Mouse (Mus musculus) cerebellum, adult 2 months (tissue): ENCODE data around the gene Ubp1. TPM values are rescaled to one million over a fixed set of nuclear protein-coding genes. Genes with fewer than 3 reads are reported as not detected.

Experiments used
- DNase-seq, 2 experiments: peaks; one replicate each; pipeline ENCODE4 v3.0.0; 2021
- H3K27ac ChIP-seq: fragments of 200-500 bp; 2 replicates; pipeline ENCODE4 v1.5.1; 2012; ENCODE audit warnings: low read length, control low read depth, inconsistent platforms; ENCODE audit not compliant: insufficient read depth
- H3K27me3 ChIP-seq: fragments of 200-500 bp; 2 replicates; pipeline ENCODE4 v1.6.1; 2012; ENCODE audit warnings: inconsistent platforms, mild to moderate bottlenecking, low read length, moderate library complexity; ENCODE audit not compliant: control insufficient read depth, insufficient read depth
- H3K4me1 ChIP-seq: fragments of 200-500 bp; 2 replicates; pipeline ENCODE4 v1.6.1; 2011; ENCODE audit warnings: low read length; ENCODE audit not compliant: control insufficient read depth, insufficient read depth
- H3K4me3 ChIP-seq: fragments of 200-500 bp; replicated peaks from 2 replicates; pipeline ENCODE3; 2011; ENCODE audit warnings: mild to moderate bottlenecking, low read depth, low read length, control low read depth; ENCODE audit not compliant: insufficient read depth
- CTCF ChIP-seq: fragments of 200-500 bp; IDR thresholded peaks from 2 replicates; pipeline ENCODE4 v1.5.1; 2011; ENCODE audit warnings: low read depth, mild to moderate bottlenecking, control low read depth, low read length, moderate library complexity, borderline replicate concordance; ENCODE audit not compliant: insufficient read depth
- POLR2A ChIP-seq: fragments of 200-500 bp; IDR thresholded peaks from 2 replicates; pipeline ENCODE4 v1.6.1; 2011; ENCODE audit warnings: low read length, control low read depth, borderline replicate concordance; ENCODE audit not compliant: insufficient read depth
- WGBS: fragments of 180-500 bp; shearing (Covaris S2); methylation state at CpG from one replicate; pipeline ENCODE4 v1.1.7; 2018; 5-methylcytosine and 5-hydroxymethylcytosine counted together
- polyA plus RNA-seq: library from polyadenylated mRNA; depleted of rRNA; stranded (reverse); fragments of >200 nt; gene quantifications from 2 replicates; pipeline ENCODE4 v1.2.3, GENCODE M21; 2012

Gene Ubp1
- polyA plus RNA-seq, 1 experiment = 116 TPM

DNA sequence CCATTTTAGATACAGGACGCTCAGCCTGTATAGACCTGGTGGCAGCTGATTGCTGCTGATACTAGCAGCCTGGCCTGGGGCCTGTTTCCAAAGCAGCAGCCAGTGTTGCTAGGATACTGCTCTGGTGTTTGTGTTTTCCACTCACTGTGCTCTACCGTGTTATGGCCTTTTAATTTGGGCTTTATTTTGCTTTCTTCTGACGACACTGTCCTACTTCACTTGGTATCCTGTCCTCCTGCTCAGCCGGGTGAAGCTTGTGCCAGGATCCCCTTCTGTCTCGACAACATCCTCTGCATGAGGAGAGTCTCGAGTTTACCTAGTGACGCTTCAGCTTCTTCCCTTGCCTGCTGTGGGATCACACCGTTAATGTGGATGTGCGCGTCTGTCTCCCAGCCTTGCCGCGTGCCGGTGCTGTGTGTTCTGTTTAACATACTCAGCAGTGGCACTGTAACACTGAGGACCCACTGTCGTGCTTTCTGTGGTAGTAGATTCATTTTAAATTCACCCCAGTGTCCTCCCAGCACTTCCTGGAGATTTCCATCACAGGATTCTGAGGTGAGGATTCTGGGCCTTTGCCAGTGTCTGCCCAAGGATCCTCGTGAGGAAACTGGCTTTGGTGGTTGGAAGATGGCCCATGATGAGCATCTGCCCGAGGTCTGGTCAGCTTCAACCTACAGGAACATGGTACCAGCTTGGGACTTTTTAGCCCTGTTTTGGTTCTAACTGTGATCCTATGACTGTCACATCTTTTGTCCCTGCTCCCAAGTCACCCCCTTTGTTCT lies 50.6 kb downstream of the Ubp1 start:
- no peak for TF ChIP-seq POLR2A
- TF ChIP-seq CTCF = no peak
- peak overlapping the region; percentile 24; the same call in 1 of the 2 replicates for H3K27ac ChIP-seq
- DNase-seq = peak in 1 of 2 experiments; percentile 26
- H3K4me1 ChIP-seq = peaks cover 20% of the 10 kb centered on the region
- no peaks in the 10 kb centered on the region for H3K27me3 ChIP-seq
- 8% methylated on average over 16 of the region's 16 CpGs for WGBS
- no peak overlapping the region for H3K4me3 ChIP-seq

DNA sequence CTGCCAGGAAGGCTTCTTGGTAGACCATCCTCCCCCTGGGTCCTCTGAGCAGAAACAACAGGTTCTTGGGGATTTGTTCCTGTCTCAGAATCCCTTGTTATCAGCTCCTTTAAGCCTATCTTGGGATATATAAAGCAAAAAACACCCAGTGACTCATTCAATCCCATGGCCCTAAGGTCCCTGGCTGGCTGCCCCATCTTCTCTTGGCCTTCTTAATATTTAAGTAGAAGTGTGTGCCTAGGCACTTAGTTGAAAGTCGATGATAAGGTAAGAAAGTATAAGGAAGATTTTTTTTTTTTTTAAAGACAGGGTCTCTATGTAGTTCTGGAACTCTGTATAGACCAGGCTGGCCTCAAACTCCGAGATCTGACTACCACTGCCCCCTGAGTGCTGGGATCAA lies 51.7 kb downstream of the Ubp1 start:
- TF ChIP-seq CTCF (no peak), POLR2A (no peak)
- H3K4me3 ChIP-seq = no peak overlapping the region
- no peaks in the 10 kb centered on the region for H3K27me3 ChIP-seq
- H3K4me1 ChIP-seq = peaks cover 20% of the 10 kb centered on the region
- H3K27ac ChIP-seq = no peak overlapping the region
- DNase-seq = no peak
- WGBS = 94% methylated on average over 2 of the region's 2 CpGs

DNA sequence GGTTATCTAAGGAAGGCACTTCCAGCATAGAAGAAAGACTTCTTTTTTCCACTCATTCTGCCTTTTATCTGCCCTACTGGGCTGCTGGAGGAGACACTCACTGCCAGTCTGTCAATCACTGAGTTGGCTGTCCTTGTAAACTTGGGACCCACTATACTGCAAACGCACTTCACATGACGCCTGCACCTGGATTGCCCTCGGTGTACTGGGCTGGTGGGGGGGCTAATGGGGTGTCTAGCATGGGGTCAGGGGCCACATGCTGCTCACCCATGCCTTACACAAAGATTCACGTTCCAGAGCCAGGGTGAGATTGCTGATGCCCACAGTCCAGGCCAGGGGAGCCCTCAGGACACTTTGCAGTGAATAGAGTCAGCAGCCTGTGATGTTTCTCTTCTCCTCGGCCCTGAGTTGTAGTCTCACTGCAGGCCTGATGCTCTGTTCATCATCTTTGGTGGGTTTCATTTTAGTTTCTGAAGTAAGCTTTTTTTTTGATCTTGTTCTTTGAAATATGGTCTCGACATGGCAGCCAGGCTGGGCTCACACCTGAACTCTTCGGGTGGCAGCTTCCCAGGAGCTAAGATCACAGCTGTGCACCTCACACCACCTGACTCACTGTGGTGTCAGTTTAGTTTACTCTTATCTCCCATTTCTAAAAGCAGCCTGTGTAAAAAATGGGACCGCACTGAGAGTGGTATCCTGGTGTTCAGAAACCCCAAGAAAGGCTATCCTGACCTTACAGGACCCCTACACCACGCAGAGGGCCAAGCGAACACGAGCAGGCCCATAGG lies 52.3 kb downstream of the Ubp1 start:
- WGBS = 81% methylated on average over 11 of the region's 11 CpGs
- TF ChIP-seq POLR2A (no peak), CTCF (no peak)

DNA sequence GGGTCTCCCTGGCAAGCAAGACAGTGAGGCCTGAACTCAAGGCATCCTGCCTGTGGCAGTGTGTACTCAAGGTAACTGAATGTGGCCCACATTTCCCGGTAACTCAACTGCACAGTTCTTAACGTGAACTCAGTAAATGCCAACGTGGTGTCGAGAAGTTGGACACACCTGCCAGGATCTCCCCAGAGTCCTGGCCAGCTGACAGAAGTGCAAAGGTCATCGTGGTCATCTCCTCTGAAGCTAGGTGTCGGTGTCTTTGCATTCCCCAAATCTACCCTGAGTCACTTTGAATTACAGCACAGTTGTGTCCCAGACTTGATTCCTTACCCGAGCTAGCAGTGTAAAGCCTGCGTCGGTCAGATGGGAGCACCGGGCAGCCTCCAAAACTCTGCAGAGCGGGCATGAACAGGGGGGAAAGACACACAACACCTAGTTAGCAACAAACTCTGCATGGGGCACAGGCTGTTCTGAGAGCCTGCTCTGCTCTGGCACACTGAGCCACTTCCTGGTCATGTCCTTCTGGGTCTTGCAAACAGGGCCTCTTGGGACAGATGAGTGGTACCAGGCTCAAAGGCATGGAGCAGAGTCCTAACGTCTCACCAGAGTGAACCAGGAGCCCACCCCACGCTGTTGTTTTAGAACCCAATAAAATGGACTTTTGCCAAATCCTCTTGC lies 54.3 kb downstream of the Ubp1 start:
- 49% methylated on average over 13 of the region's 13 CpGs for WGBS
- DNase-seq = no peak
- Histone ChIP-seq H3K27ac (no peak overlapping the region), H3K4me3 (no peak overlapping the region), H3K27me3 (no peaks in the 10 kb centered on the region), H3K4me1 (peaks cover 20% of the 10 kb centered on the region)
- TF ChIP-seq POLR2A (no peak), CTCF (no peak)

More for the DNA sequence above, 52.3 kb downstream of the Ubp1 start:
- Histone ChIP-seq H3K4me3 (no peak overlapping the region), H3K4me1 (peaks cover 20% of the 10 kb centered on the region), H3K27ac (no peak overlapping the region), H3K27me3 (no peaks in the 10 kb centered on the region)
- no peak for DNase-seq

DNA sequence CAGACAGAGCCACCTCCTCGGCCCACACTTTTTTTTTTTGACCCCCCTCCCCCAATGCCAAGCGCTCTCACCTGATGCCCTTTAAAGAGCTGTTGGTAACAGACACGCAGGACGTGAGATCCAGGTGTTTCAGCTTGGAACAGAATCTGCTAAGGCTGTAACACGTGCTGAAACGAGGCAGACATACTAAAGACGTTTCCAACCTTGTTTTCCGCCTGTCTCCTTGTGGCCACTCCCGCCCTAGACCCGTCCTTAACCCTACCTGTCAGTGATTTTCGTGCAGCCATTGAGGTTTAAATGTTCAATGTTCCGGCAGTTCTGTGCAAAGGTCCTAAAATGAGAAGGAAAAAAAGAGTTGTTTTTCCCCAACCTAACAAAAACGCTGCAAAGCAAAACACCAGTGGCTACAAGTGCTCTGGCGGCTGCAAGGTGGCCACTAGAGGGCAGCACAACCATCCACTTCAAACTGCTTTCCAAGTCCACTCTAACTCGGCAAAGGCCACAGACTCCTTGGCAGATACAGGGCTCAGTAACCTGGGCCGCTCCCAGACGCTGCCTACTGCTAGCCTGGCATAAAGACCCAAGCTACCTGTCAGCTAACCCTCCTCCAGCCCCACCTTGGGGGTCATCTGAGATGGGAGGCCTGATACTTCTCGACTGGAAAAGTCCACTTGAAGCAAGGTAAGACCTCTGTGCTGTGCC lies 60.0 kb downstream of the Ubp1 start:
- peak; percentile 74 to 82 for DNase-seq
- H3K27me3 ChIP-seq = no peaks in the 10 kb centered on the region
- H3K4me1 ChIP-seq = no peaks in the 10 kb centered on the region
- TF ChIP-seq CTCF (peak; percentile 83), POLR2A (no peak)
- no peak overlapping the region for H3K4me3 ChIP-seq
- no peak overlapping the region for H3K27ac ChIP-seq
- 27% methylated on average over 18 of the region's 18 CpGs for WGBS

DNA sequence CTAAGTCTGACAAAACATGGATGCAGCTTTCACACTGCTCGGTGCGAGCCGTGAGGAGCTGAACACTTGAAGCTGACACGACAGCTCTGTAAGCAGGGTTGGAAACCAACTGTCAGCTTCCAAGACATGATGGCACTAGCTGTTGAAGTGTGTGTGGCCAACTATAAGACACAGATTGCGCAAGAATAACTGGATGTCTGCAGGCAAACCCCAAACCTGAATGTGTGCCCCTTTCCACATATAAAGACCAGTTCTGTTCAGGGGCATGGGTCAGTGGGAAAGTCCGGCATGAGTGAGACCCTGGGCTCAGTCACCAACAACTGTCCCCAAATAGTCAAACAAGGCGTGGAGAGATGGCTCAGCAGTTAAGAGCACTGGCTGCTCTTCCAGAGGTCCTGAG lies 62.1 kb downstream of the Ubp1 start:
- WGBS = 93% methylated on average over 7 of the region's 7 CpGs
- Histone ChIP-seq H3K27ac (no peak overlapping the region), H3K4me1 (no peaks in the 10 kb centered on the region), H3K4me3 (no peak overlapping the region), H3K27me3 (no peaks in the 10 kb centered on the region)
- no peak for DNase-seq
- TF ChIP-seq POLR2A = no peak
- TF ChIP-seq CTCF = no peak

DNA sequence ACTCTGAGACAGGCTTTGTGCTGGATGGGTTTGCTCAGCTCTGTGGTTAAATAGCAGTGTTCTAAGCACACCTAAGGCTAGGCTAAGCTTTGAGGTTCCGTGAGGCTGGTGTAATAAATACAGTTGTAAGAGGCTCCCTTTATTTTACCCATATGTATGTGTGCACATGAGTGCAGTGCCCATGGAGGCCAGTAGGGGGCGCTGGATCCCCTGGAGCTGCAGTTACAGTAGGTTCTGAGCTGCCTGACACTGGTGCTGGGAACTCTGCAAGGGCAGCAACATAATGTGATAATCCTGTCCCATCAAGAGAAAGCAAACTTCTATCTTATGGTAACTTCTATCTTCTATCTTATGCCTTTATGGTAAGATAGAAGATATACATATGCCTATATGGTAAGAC lies 67.6 kb downstream of the Ubp1 start:
- TF ChIP-seq CTCF (peak; percentile 34; the same call in 1 of the 2 replicates), POLR2A (no peak)
- H3K4me3 ChIP-seq = no peak overlapping the region
- no peak overlapping the region for H3K27ac ChIP-seq
- DNase-seq = no peak
- H3K27me3 ChIP-seq = no peaks in the 10 kb centered on the region
- 64% methylated on average over 2 of the region's 2 CpGs for WGBS
- H3K4me1 ChIP-seq = no peaks in the 10 kb centered on the region
